Mouse (Mus musculus) intestine, embryonic 15.5 days (tissue): ENCODE results near the gene Ms4a6b. TPM values are rescaled to one million over a fixed set of nuclear protein-coding genes. Genes with fewer than 3 reads are reported as not detected.
"Not testable (repeated sequence)": the region's sequence is repeated elsewhere in the genome, so short reads cannot be mapped to it uniquely, and the experiment has no call there.

ENCODE experiments used
- ATAC-seq: fragments of 200-750 bp; cut with Nextera tagmentation; 2 replicates; pipeline ENCODE4 v1.8.0; 2017; ENCODE audit warnings: moderate TSS enrichment, moderate library complexity
- H3K27ac ChIP-seq: fragments of 300-500 bp; sonication (generic); 2 replicates; pipeline ENCODE4 v1.5.1; 2015; ENCODE audit warnings: mild to moderate bottlenecking, inconsistent platforms
- H3K27me3 ChIP-seq: fragments of 300-500 bp; sonication (generic); replicated peaks from 2 replicates; pipeline ENCODE4 v1.6.1; 2015; ENCODE audit warnings: inconsistent platforms
- H3K36me3 ChIP-seq: fragments of 300-500 bp; sonication (generic); 2 replicates; pipeline ENCODE4 v1.6.1; 2015; ENCODE audit warnings: inconsistent platforms
- H3K4me1 ChIP-seq: fragments of 300-500 bp; sonication (generic); replicated peaks from 2 replicates; pipeline ENCODE4 v1.6.1; 2015; ENCODE audit warnings: inconsistent platforms
- H3K4me2 ChIP-seq: fragments of 300-500 bp; sonication (generic); replicated peaks from 2 replicates; pipeline ENCODE4 v1.6.1; 2015; ENCODE audit warnings: mild to moderate bottlenecking, inconsistent platforms
- H3K4me3 ChIP-seq: fragments of 300-500 bp; sonication (generic); replicated peaks from 2 replicates; pipeline ENCODE4 v1.5.1; 2015; ENCODE audit warnings: inconsistent platforms
- H3K9ac ChIP-seq: fragments of 300-500 bp; sonication (generic); 2 replicates; pipeline ENCODE4 v1.6.1; 2015; ENCODE audit warnings: inconsistent platforms
- H3K9me3 ChIP-seq: fragments of 300-500 bp; sonication (generic); 2 replicates; pipeline ENCODE4 v1.6.1; 2016; ENCODE audit warnings: inconsistent platforms
- WGBS: fragments of 180-500 bp; shearing (Covaris S2); methylation state at CpG from one replicate; pipeline ENCODE4 v1.1.7; 2015; 5-methylcytosine and 5-hydroxymethylcytosine counted together
- polyA plus RNA-seq: library from polyadenylated mRNA; unstranded; fragments of >200 nt; fragmentation: Nextera tagmentation; extraction: Ambion mirVana; gene quantifications from 2 replicates; pipeline ENCODE4 v1.2.1, GENCODE M21; 2015

The Ms4a6b gene
- 6.8 and 8.4 TPM in 2 replicates for polyA plus RNA-seq

- Histone ChIP-seq H3K27ac (no peak within 1 kb of the TSS), H3K4me1 (no peaks in the 10 kb centered on the region), H3K9ac (no peak within 1 kb of the TSS), H3K4me3 (no peak within 1 kb of the TSS), H3K27me3 (no peaks in the 10 kb centered on the region), H3K36me3 (no peaks in the 10 kb centered on the region), H3K4me2 (no peak within 1 kb of the TSS), H3K9me3 (no peaks in the 10 kb centered on the region)
- no peak for ATAC-seq
These were observed at the start of gene Ms4a6b for GRCm38 (mm10) chr19:11516246-11516645. Ms4a6b (plus strand) TSS chr19:11516512.

- not testable (repeated sequence) for H3K4me2 ChIP-seq, H3K36me3 ChIP-seq, H3K27me3 ChIP-seq, H3K9me3 ChIP-seq, H3K4me1 ChIP-seq, ATAC-seq, H3K27ac ChIP-seq, H3K4me3 ChIP-seq, H3K9ac ChIP-seq
- 47% methylated on average over 1 of the region's 1 CpGs for WGBS
These were observed 48.0 kb upstream of the Ms4a6b start for GRCm38 (mm10) chr19:11468361-11468760.

- H3K9ac ChIP-seq, ATAC-seq, H3K9me3 ChIP-seq, H3K4me1 ChIP-seq, H3K4me2 ChIP-seq, H3K36me3 ChIP-seq, H3K27me3 ChIP-seq, H3K27ac ChIP-seq, H3K4me3 ChIP-seq: not testable (repeated sequence)
- WGBS: 82% methylated on average over 4 of the region's 4 CpGs
These were observed 47.1 kb upstream of the Ms4a6b start, which contains the start of gene Ms4a6c for GRCm38 (mm10) chr19:11469215-11469614. Ms4a6c (plus strand) TSS chr19:11469366.

- Histone ChIP-seq H3K4me1 (no peaks in the 10 kb centered on the region), H3K4me2 (no peak overlapping the region), H3K9ac (no peak overlapping the region), H3K27ac (no peak overlapping the region), H3K27me3 (no peaks in the 10 kb centered on the region), H3K36me3 (no peaks in the 10 kb centered on the region), H3K9me3 (no peaks in the 10 kb centered on the region), H3K4me3 (no peak overlapping the region)
- WGBS: 89% methylated on average over 2 of the region's 2 CpGs
- no peak for ATAC-seq
These were observed 36.6 kb upstream of the Ms4a6b start for GRCm38 (mm10) chr19:11479714-11480113.

- Histone ChIP-seq H3K4me2 (no peak overlapping the region), H3K27me3 (no peaks in the 10 kb centered on the region), H3K9ac (no peak overlapping the region), H3K4me3 (no peak overlapping the region), H3K27ac (no peak overlapping the region), H3K4me1 (no peaks in the 10 kb centered on the region), H3K9me3 (no peaks in the 10 kb centered on the region), H3K36me3 (no peaks in the 10 kb centered on the region)
- WGBS: 86% methylated on average over 2 of the region's 2 CpGs
- ATAC-seq: no peak
These were observed 33.6 kb upstream of the Ms4a6b start for GRCm38 (mm10) chr19:11482684-11483083.

- Histone ChIP-seq H3K4me2 (no peak overlapping the region), H3K4me1 (no peaks in the 10 kb centered on the region), H3K27me3 (no peaks in the 10 kb centered on the region), H3K36me3 (no peaks in the 10 kb centered on the region), H3K9me3 (no peaks in the 10 kb centered on the region), H3K4me3 (no peak overlapping the region), H3K9ac (no peak overlapping the region), H3K27ac (no peak overlapping the region)
- WGBS: 57% methylated on average over 4 of the region's 4 CpGs
- ATAC-seq: no peak
These were observed 32.4 kb upstream of the Ms4a6b start for GRCm38 (mm10) chr19:11483941-11484340.

- WGBS: 65% methylated on average over 3 of the region's 3 CpGs
- no peaks in the 10 kb centered on the region for H3K4me1 ChIP-seq
- no peak for ATAC-seq
- no peak overlapping the region for H3K9ac ChIP-seq
- no peaks in the 10 kb centered on the region for H3K27me3 ChIP-seq
- no peak overlapping the region for H3K4me2 ChIP-seq
- no peaks in the 10 kb centered on the region for H3K36me3 ChIP-seq
- H3K4me3 ChIP-seq: no peak overlapping the region
- H3K9me3 ChIP-seq: no peaks in the 10 kb centered on the region
- no peak overlapping the region for H3K27ac ChIP-seq
These were observed 31.9 kb upstream of the Ms4a6b start for GRCm38 (mm10) chr19:11484388-11484787.

GRCm38 (mm10) chr19:11485266-11485665, 31.0 kb upstream of the Ms4a6b start:
- no peak overlapping the region for H3K9ac ChIP-seq
- 86% methylated on average over 3 of the region's 3 CpGs for whole genome bisulfite sequencing
- H3K27me3 ChIP-seq: no peaks in the 10 kb centered on the region
- H3K36me3 ChIP-seq: no peaks in the 10 kb centered on the region
- no peak overlapping the region for H3K27ac ChIP-seq
- H3K9me3 ChIP-seq: no peaks in the 10 kb centered on the region
- ATAC-seq: no peak
- H3K4me3 ChIP-seq: no peak overlapping the region
- no peaks in the 10 kb centered on the region for H3K4me1 ChIP-seq
- H3K4me2 ChIP-seq: no peak overlapping the region

GRCm38 (mm10) chr19:11485746-11486145, 30.6 kb upstream of the Ms4a6b start, which contains the start of gene Gm8369:
Gm8369 (plus strand) TSS chr19:11485938.
- no peaks in the 10 kb centered on the region for H3K9me3 ChIP-seq
- H3K4me1 ChIP-seq: no peaks in the 10 kb centered on the region
- no peak for ATAC-seq
- no peak within 1 kb of the TSS for H3K4me2 ChIP-seq
- no peak within 1 kb of the TSS for H3K27ac ChIP-seq
- no peak within 1 kb of the TSS for H3K4me3 ChIP-seq
- no peak within 1 kb of the TSS for H3K9ac ChIP-seq
- WGBS: 53% methylated on average over 2 of the region's 2 CpGs
- H3K36me3 ChIP-seq: no peaks in the 10 kb centered on the region
- no peaks in the 10 kb centered on the region for H3K27me3 ChIP-seq

GRCm38 (mm10) chr19:11486599-11486998, 29.7 kb upstream of the Ms4a6b start:
- no peak for ATAC-seq
- WGBS: 92% methylated on average over 1 of the region's 1 CpGs

GRCm38 (mm10) chr19:11491406-11492189, 24.7 kb upstream of the Ms4a6b start:
- Histone ChIP-seq H3K36me3 (no peaks in the 10 kb centered on the region), H3K9ac (no peak overlapping the region), H3K9me3 (no peaks in the 10 kb centered on the region), H3K27me3 (no peaks in the 10 kb centered on the region), H3K4me1 (no peaks in the 10 kb centered on the region), H3K27ac (no peak overlapping the region), H3K4me3 (no peak overlapping the region), H3K4me2 (no peak overlapping the region)
- no peak for ATAC-seq
- 70% methylated on average over 4 of the region's 4 CpGs for WGBS

More at GRCm38 (mm10) chr19:11486599-11486998, 29.7 kb upstream of the Ms4a6b start:
- no peaks in the 10 kb centered on the region for H3K27me3 ChIP-seq
- no peak overlapping the region for H3K4me2 ChIP-seq
- H3K4me1 ChIP-seq: no peaks in the 10 kb centered on the region
- H3K9ac ChIP-seq: no peak overlapping the region
- no peaks in the 10 kb centered on the region for H3K36me3 ChIP-seq
- no peaks in the 10 kb centered on the region for H3K9me3 ChIP-seq
- H3K27ac ChIP-seq: no peak overlapping the region
- no peak overlapping the region for H3K4me3 ChIP-seq

- H3K27ac ChIP-seq: no peak overlapping the region
- 80% methylated on average over 1 of the region's 1 CpGs for WGBS
- no peaks in the 10 kb centered on the region for H3K27me3 ChIP-seq
- ATAC-seq: no peak
- H3K4me1 ChIP-seq: no peaks in the 10 kb centered on the region
- H3K36me3 ChIP-seq: no peaks in the 10 kb centered on the region
- no peak overlapping the region for H3K4me2 ChIP-seq
- no peaks in the 10 kb centered on the region for H3K9me3 ChIP-seq
- H3K9ac ChIP-seq: no peak overlapping the region
- H3K4me3 ChIP-seq: no peak overlapping the region
These were observed 23.6 kb upstream of the Ms4a6b start for GRCm38 (mm10) chr19:11492671-11493070.

GRCm38 (mm10) chr19:11494519-11494918, 21.8 kb upstream of the Ms4a6b start:
- H3K27ac ChIP-seq: no peak overlapping the region
- no peak overlapping the region for H3K4me2 ChIP-seq
- no peak for ATAC-seq
- no peaks in the 10 kb centered on the region for H3K4me1 ChIP-seq
- H3K9ac ChIP-seq: no peak overlapping the region
- H3K27me3 ChIP-seq: no peaks in the 10 kb centered on the region
- H3K4me3 ChIP-seq: no peak overlapping the region
- no peaks in the 10 kb centered on the region for H3K9me3 ChIP-seq
- H3K36me3 ChIP-seq: no peaks in the 10 kb centered on the region
- WGBS: 64% methylated on average over 3 of the region's 3 CpGs
